Mouse (Mus musculus) embryo, embryonic 10.5 days (tissue): ENCODE data around the gene Rwdd3.

Experiments
- DNase-seq: peaks from one replicate; pipeline ENCODE4 v3.0.0-alpha.2; 2015; ENCODE audit warnings: low spot score

Rwdd3 gene

GRCm38 (mm10) chr3:121159566-121159965 lies 11.9 kb downstream of the Rwdd3 start:
- DNase-seq = no peak

- DNase-seq = no peak
These were observed 12.6 kb downstream of the Rwdd3 start for GRCm38 (mm10) chr3:121158901-121159351.

- DNase-seq = no peak
These were observed 13.8 kb downstream of the Rwdd3 start for GRCm38 (mm10) chr3:121157546-121158330.

GRCm38 (mm10) chr3:121156451-121157186 lies 14.9 kb downstream of the Rwdd3 start:
- DNase-seq = no peak

- peak; percentile 57 for DNase-seq
These were observed 15.5 kb downstream of the Rwdd3 start for GRCm38 (mm10) chr3:121156043-121156442.

GRCm38 (mm10) chr3:121133937-121134336 lies 37.6 kb downstream of the Rwdd3 start:
- no peak for DNase-seq

GRCm38 (mm10) chr3:121133039-121133438 lies 38.5 kb downstream of the Rwdd3 start:
- DNase-seq = no peak

GRCm38 (mm10) chr3:121127171-121127570 lies 44.3 kb downstream of the Rwdd3 start:
- DNase-seq = no peak

GRCm38 (mm10) chr3:121126476-121126875 lies 45.0 kb downstream of the Rwdd3 start:
- DNase-seq = no peak

- no peak for DNase-seq
These were observed 50.4 kb downstream of the Rwdd3 start for GRCm38 (mm10) chr3:121121072-121121471.

- DNase-seq = peak; percentile 16
These were observed 54.9 kb downstream of the Rwdd3 start for GRCm38 (mm10) chr3:121116590-121116989.

- no peak for DNase-seq
These were observed 55.4 kb downstream of the Rwdd3 start for GRCm38 (mm10) chr3:121116067-121116466.

- DNase-seq = no peak
These were observed 60.4 kb downstream of the Rwdd3 start for GRCm38 (mm10) chr3:121111068-121111467.

- DNase-seq = no peak
These were observed 61.1 kb downstream of the Rwdd3 start for GRCm38 (mm10) chr3:121110430-121110829.

GRCm38 (mm10) chr3:121107481-121107880 lies 64.0 kb downstream of the Rwdd3 start:
- DNase-seq = no peak

- no peak for DNase-seq
These were observed 66.1 kb downstream of the Rwdd3 start for GRCm38 (mm10) chr3:121105408-121105708.
